14 mouse cellular contexts compared by ENCODE assay signal in genomic region chr10:83520990-83521389, GRCm38 (mm10). TPM values are rescaled to one million over a fixed set of nuclear protein-coding genes. Genes with fewer than 3 reads are reported as not detected.
DNase-seq lines count a peak whose midpoint lies in the region; ATAC-seq and TF ChIP-seq lines count a peak whose summit lies in the region.
"Had no signal": no experiment of that assay in that cellular context is flagged by ENCODE, and none has a peak within 500 bp of the region (broad histone marks: within the 10 kb centered on the region; RNA-seq: fewer than 3 reads in every experiment).

No protein-coding gene starts in this region.

- H3K36me3 ChIP-seq in hindbrain, postnatal 0 days (ENCODE audit: insufficient read depth, low read length): peaks cover 12% of the 10 kb centered on the region; the same call in 1 of the 2 replicates
- peaks cover 6% of the 10 kb centered on the region; the same call in 1 of the 2 replicates for H3K36me3 ChIP-seq in hindbrain, embryonic 10.5 days
- H3K36me3 ChIP-seq: forebrain, embryonic 10.5 days had no signal

- H3K4me3 ChIP-seq in hindbrain, postnatal 0 days (ENCODE audit: low read length): no peak overlapping the region
- H3K4me3 ChIP-seq in hindbrain, embryonic 10.5 days: no peak overlapping the region
- H3K4me3 ChIP-seq: forebrain, embryonic 10.5 days; heart, embryonic 12.5 days had no signal

- in situ Hi-C loops in Patski (cut with MboI; ENCODE audit: low pct_unique_long_range_greater_than_20kb): loop anchor here (25.0 kb wide), 1 partner anchor 734 kb away; no protein-coding TSS in a partner anchor

- TF ChIP-seq CTCF in hindbrain, postnatal 0 days (IDR thresholded peaks at IDR 0.05; ENCODE audit: low read depth): peak; percentile 36
- TF ChIP-seq CTCF in Patski (IDR thresholded peaks at IDR 0.05): peak; percentile 63

- ATAC-seq in hindbrain, postnatal 0 days: no peak
- no peak for ATAC-seq in Patski

- no peak overlapping the region for H3K9ac ChIP-seq in hindbrain, postnatal 0 days (replicated peaks; ENCODE audit: low read length)
- H3K9ac ChIP-seq: heart, embryonic 12.5 days; hindbrain, embryonic 14.5 days had no signal

- no peak overlapping the region for H3K27ac ChIP-seq in hindbrain, postnatal 0 days
- H3K27ac ChIP-seq in hindbrain, embryonic 10.5 days: no peak overlapping the region
- H3K27ac ChIP-seq: forebrain, embryonic 10.5 days; hindbrain, embryonic 14.5 days had no signal

- H3K9me3 ChIP-seq in hindbrain, postnatal 0 days (ENCODE audit: low read length): no peaks in the 10 kb centered on the region
- H3K9me3 ChIP-seq in hindbrain, embryonic 10.5 days: no peaks in the 10 kb centered on the region
- H3K9me3 ChIP-seq: forebrain, embryonic 10.5 days; heart, embryonic 12.5 days had no signal

- no peak for DNase-seq in hindbrain, postnatal 0 days (ENCODE audit: low spot score)
- DNase-seq in hindbrain, embryonic 10.5 days (ENCODE audit: low spot score): no peak
- peak; percentile 11 for DNase-seq in thymus, postnatal 14 days
- DNase-seq in thymus, postnatal 36 days: no peak
- DNase-seq in Patski (ENCODE audit: low read depth, low spot score): no peak
- DNase-seq in spleen, postnatal 36 days (ENCODE audit: low spot score in 2 of 2): no peak
- DNase-seq in spleen, adult 18-20 months: no peak
- DNase-seq: adrenal gland, adult 2 months; embryo, embryonic 11 days; kidney, postnatal 25 days; lung, adult 18-20 months had no signal

- H3K4me2 ChIP-seq in hindbrain, postnatal 0 days (ENCODE audit: low read depth, low read length): no peak overlapping the region
- H3K4me2 ChIP-seq: heart, embryonic 12.5 days; hindbrain, embryonic 14.5 days had no signal

- H3K27me3 ChIP-seq in hindbrain, postnatal 0 days (ENCODE audit: insufficient read depth, low read length): no peaks in the 10 kb centered on the region
- no peaks in the 10 kb centered on the region for H3K27me3 ChIP-seq in hindbrain, embryonic 10.5 days (ENCODE audit: insufficient read depth, poor library complexity, severe bottlenecking)
- no peaks in the 10 kb centered on the region for H3K27me3 ChIP-seq in Patski
- H3K27me3 ChIP-seq: heart, embryonic 12.5 days had no signal

- POLR2A ChIA-PET in Patski (lab: Charles Lee): no interaction called here

- CTCF ChIA-PET in Patski (lab: Charles Lee): interaction anchor here (0.9 to 1.2 kb wide), 2 partner anchors 9 to 26 kb away, joined by 3 to 4 read pairs; no protein-coding TSS in a partner anchor

- H3K4me1 ChIP-seq in hindbrain, postnatal 0 days (ENCODE audit: insufficient read depth, low read length): no peaks in the 10 kb centered on the region
- H3K4me1 ChIP-seq in hindbrain, embryonic 10.5 days (replicated peaks): no peaks in the 10 kb centered on the region
- H3K4me1 ChIP-seq: forebrain, embryonic 10.5 days; heart, embryonic 12.5 days had no signal

- 78% methylated on average over 4 of the region's 4 CpGs for WGBS in hindbrain, postnatal 0 days
- 80% methylated on average over 4 of the region's 4 CpGs for WGBS in hindbrain, embryonic 10.5 days

RNA-seq across cellular contexts. Expression of gene Aldh1l2, which starts 12.9 kb away (rescaled TPM):
- total RNA-seq in hindbrain, postnatal 0 days (2014; rRNA removed): 14.4 and 18.7 TPM in 2 replicates
- 7.4 and 9.0 TPM in 2 replicates for polyA plus RNA-seq in hindbrain, postnatal 0 days (2015; fragmentation: Nextera tagmentation; extraction: Ambion mirVana)
- polyA plus RNA-seq in hindbrain, embryonic 10.5 days (2016; fragmentation: Nextera tagmentation; extraction: Ambion mirVana): 2.3 and 5.2 TPM in 2 replicates
- polyA plus RNA-seq in Patski (2021): 21.6 TPM

RNA-seq across cellular contexts. Expression of gene Washc4, which starts 22.6 kb away (rescaled TPM):
- 13.8 and 18.5 TPM in 2 replicates for total RNA-seq in hindbrain, postnatal 0 days (2014; rRNA removed)
- 17.6 and 22.0 TPM in 2 replicates for polyA plus RNA-seq in hindbrain, postnatal 0 days (2015; fragmentation: Nextera tagmentation; extraction: Ambion mirVana)
- polyA plus RNA-seq in hindbrain, embryonic 10.5 days (2016; fragmentation: Nextera tagmentation; extraction: Ambion mirVana): 29.7 and 34.1 TPM in 2 replicates
- polyA plus RNA-seq in Patski (2021): 35.0 TPM
